Mouse (Mus musculus): Measurements from ENCODE around the gene Gm20388. TPM values are rescaled to one million over a fixed set of nuclear protein-coding genes. Genes with fewer than 3 reads are reported as not detected.

The Gm20388 gene
- polyA plus RNA-seq, 1 experiment from 2014 or later = not detected

DNA sequence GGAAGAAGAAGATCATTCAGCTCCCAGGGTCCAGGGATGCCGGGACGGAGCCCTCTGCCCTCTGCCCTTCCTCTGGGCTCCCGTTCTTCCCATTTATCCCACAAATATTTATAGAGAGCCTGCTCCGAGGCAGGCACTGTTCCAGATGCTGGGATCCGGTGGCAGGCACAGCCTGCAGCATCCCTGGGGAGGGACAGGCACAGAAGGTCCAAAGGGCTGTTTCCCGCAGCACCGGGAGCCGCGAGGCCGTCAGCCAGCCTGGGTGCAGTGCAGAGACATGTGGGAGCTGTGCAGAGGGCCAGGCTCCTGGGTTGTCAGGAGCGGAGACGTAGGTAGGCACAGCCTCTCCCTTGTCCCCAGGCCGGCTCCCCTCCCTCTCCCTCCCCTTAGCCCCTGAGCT lies 322.3 kb downstream of the Gm20388 start:
- H3K27ac ChIP-seq (ENCODE audit: low read depth, low read length) = no peak overlapping the region
- H3K36me3 ChIP-seq (ENCODE audit: control insufficient read depth, insufficient read depth, low read length) = no peaks in the 10 kb centered on the region
- peaks cover 17% of the 10 kb centered on the region for H3K27me3 ChIP-seq (ENCODE audit: control insufficient read depth, insufficient read depth, low read length)
- peaks cover 57% of the 10 kb centered on the region for H3K4me1 ChIP-seq (ENCODE audit: control insufficient read depth, insufficient read depth, low read length)
- H3K9ac ChIP-seq (ENCODE audit: low read length) = peak overlapping the region; percentile 55
- DNase-seq (ENCODE audit: low spot score, missing footprints) = no peak
- H3K4me3 ChIP-seq (ENCODE audit: low read depth, low read length) = peak overlapping the region; percentile 26
- peak overlapping the region; percentile 99 for H3K4me2 ChIP-seq
- no peak for ATAC-seq (ENCODE audit: low FRiP score)
- H3K9me3 ChIP-seq (ENCODE audit: control insufficient read depth, low read length) = no peaks in the 10 kb centered on the region
- 24% methylated on average over 13 of the region's 13 CpGs for WGBS

DNA sequence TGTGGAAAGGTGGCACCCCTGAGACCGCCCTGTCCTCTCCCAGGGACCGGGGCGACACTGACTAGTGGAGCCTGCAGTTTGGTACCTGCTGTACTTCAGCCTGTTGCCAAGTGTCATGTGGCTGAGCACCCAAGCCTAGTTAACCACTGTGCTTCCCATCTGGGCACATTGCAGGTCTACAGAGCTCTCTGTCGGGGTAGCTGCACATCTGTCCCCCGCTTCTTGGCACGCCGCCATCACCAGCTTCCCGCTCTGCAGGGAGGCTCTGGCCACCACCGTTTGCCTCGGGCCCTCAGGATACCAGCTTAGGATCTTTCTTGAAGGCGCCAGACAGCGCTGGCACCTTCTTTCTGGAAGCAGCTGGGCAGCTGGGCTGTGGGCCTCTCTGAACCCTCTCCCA lies 323.8 kb downstream of the Gm20388 start:
- Histone ChIP-seq H3K9me3 (ENCODE audit: control insufficient read depth, low read length) (no peaks in the 10 kb centered on the region), H3K4me3 (ENCODE audit: low read depth, low read length) (no peak overlapping the region), H3K4me1 (ENCODE audit: control insufficient read depth, insufficient read depth, low read length) (peaks cover 50% of the 10 kb centered on the region), H3K27ac (ENCODE audit: low read depth, low read length) (no peak overlapping the region), H3K27me3 (ENCODE audit: control insufficient read depth, insufficient read depth, low read length) (peaks cover 13% of the 10 kb centered on the region), H3K9ac (ENCODE audit: low read length) (no peak overlapping the region), H3K36me3 (ENCODE audit: control insufficient read depth, insufficient read depth, low read length) (no peaks in the 10 kb centered on the region), H3K4me2 (no peak overlapping the region)
- ATAC-seq (ENCODE audit: low FRiP score) (no peak), DNase-seq (ENCODE audit: low spot score, missing footprints) (peak; percentile 84)
- WGBS = 82% methylated on average over 12 of the region's 12 CpGs

DNA sequence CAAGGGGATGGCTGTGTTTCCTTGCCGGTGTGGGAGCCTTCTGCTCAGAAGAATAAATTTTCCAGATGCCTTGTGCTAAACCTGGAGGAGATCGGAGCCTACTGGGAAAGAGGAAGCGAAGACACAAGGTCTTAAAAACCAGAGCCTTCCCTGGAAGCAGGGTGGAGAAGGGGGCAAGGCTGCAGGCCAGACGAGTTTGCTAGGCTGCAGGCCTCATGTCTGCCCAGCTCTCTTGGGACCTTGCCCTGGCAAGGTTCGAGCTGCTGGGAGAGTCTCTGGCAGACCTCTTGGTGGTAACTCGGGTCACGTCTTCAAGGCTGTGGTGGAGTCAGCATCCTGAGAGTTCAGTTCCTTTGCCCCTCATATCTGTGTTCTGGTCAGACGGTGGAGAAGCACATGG lies 324.2 kb downstream of the Gm20388 start:
- H3K4me3 ChIP-seq (ENCODE audit: low read depth, low read length) = no peak overlapping the region
- no peak overlapping the region for H3K9ac ChIP-seq (ENCODE audit: low read length)
- peaks cover 46% of the 10 kb centered on the region for H3K4me1 ChIP-seq (ENCODE audit: control insufficient read depth, insufficient read depth, low read length)
- 85% methylated on average over 8 of the region's 8 CpGs for WGBS
- H3K9me3 ChIP-seq (ENCODE audit: control insufficient read depth, low read length) = no peaks in the 10 kb centered on the region
- H3K36me3 ChIP-seq (ENCODE audit: control insufficient read depth, insufficient read depth, low read length) = no peaks in the 10 kb centered on the region
- ATAC-seq (ENCODE audit: low FRiP score) = no peak
- no peak overlapping the region for H3K27ac ChIP-seq (ENCODE audit: low read depth, low read length)
- DNase-seq (ENCODE audit: low spot score, missing footprints) = peak; percentile 82
- H3K4me2 ChIP-seq = no peak overlapping the region
- H3K27me3 ChIP-seq (ENCODE audit: control insufficient read depth, insufficient read depth, low read length) = peaks cover 9% of the 10 kb centered on the region

DNA sequence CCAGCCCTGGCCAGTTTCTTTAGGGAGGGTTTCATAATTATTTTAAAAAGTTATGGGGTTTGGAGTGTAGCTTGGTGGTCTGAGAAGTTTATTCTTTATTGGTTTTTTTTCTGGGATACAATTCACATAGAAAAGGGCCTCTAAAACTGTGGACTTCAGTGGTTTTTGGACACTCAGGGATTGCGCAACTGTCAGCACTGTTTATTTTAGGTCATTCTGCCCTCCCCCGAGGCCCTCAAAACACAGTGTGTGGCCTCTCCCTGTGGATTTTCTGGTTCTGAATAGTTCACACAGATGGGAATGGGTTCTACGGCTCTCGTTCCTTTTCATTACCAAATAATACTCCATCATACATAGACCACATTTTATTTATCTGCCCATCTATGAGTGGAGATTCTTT lies 332.6 kb downstream of the Gm20388 start:
- Histone ChIP-seq H3K4me1 (ENCODE audit: control insufficient read depth, insufficient read depth, low read length) (no peaks in the 10 kb centered on the region), H3K27me3 (ENCODE audit: control insufficient read depth, insufficient read depth, low read length) (no peaks in the 10 kb centered on the region), H3K9me3 (ENCODE audit: control insufficient read depth, low read length) (no peaks in the 10 kb centered on the region), H3K9ac (ENCODE audit: low read length) (no peak overlapping the region), H3K27ac (ENCODE audit: low read depth, low read length) (no peak overlapping the region), H3K36me3 (ENCODE audit: control insufficient read depth, insufficient read depth, low read length) (no peaks in the 10 kb centered on the region), H3K4me2 (no peak overlapping the region), H3K4me3 (ENCODE audit: low read depth, low read length) (no peak overlapping the region)
- WGBS = 96% methylated on average over 4 of the region's 4 CpGs
- no peak for DNase-seq (ENCODE audit: low spot score, missing footprints)
- no peak for ATAC-seq (ENCODE audit: low FRiP score)

DNA sequence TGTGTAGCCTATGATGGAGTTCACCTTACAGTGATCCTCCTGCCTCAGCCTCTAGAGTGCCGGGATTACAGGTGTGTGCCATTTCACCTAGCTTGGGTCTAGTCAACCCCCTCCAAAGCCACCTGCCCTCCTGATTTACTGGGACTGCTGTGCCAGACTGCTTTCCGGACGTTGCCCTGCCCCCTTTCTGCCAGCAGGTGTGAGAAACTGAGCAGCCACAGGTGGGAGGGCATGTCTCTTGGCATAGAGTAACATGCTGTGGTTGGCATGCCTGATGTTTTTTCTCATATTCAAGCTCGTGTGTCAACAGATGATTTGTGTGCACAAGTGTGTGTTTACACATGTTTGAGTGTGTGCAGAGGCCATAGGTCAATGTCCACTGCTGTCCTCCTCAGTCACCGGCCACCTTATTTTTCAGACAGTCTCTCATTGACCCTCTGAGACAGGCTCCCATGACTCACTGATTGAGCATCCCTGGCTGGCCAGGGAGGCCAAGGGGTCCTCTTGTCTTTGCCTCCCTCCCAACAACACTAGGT lies 333.3 kb downstream of the Gm20388 start:
- Histone ChIP-seq H3K4me3 (ENCODE audit: low read depth, low read length) (no peak overlapping the region), H3K27me3 (ENCODE audit: control insufficient read depth, insufficient read depth, low read length) (no peaks in the 10 kb centered on the region), H3K4me2 (no peak overlapping the region), H3K36me3 (ENCODE audit: control insufficient read depth, insufficient read depth, low read length) (no peaks in the 10 kb centered on the region), H3K9me3 (ENCODE audit: control insufficient read depth, low read length) (no peaks in the 10 kb centered on the region), H3K4me1 (ENCODE audit: control insufficient read depth, insufficient read depth, low read length) (no peaks in the 10 kb centered on the region), H3K9ac (ENCODE audit: low read length) (no peak overlapping the region), H3K27ac (ENCODE audit: low read depth, low read length) (no peak overlapping the region)
- ATAC-seq (ENCODE audit: low FRiP score) (no peak), DNase-seq (ENCODE audit: low spot score, missing footprints) (no peak)
- 92% methylated on average over 5 of the region's 5 CpGs for WGBS

DNA sequence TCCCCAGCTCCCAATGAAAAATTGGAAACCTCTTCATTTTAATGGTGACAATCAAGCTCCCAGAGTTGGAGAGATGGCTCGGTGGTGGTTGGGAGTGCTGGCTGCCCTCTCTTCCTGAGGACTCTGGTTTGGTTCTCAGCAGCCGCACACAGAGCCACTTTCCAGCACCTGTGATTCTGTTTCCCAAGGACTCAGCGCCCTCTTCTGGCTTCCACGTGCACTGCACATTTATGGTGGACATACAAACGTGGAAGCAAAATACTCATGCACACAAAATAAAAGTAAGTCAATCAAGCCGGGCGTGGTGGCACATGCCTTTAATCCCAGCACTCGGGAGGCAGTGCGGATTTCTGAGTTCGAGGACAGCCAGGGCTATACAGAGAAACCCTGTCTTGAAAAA lies 333.9 kb downstream of the Gm20388 start:
- no peak overlapping the region for H3K27ac ChIP-seq (ENCODE audit: low read depth, low read length)
- ATAC-seq (ENCODE audit: low FRiP score) (no peak), DNase-seq (ENCODE audit: low spot score, missing footprints) (no peak)
- no peaks in the 10 kb centered on the region for H3K27me3 ChIP-seq (ENCODE audit: control insufficient read depth, insufficient read depth, low read length)
- no peak overlapping the region for H3K9ac ChIP-seq (ENCODE audit: low read length)
- no peak overlapping the region for H3K4me2 ChIP-seq
- H3K36me3 ChIP-seq (ENCODE audit: control insufficient read depth, insufficient read depth, low read length) = no peaks in the 10 kb centered on the region
- no peak overlapping the region for H3K4me3 ChIP-seq (ENCODE audit: low read depth, low read length)
- no peaks in the 10 kb centered on the region for H3K9me3 ChIP-seq (ENCODE audit: control insufficient read depth, low read length)
- 89% methylated on average over 10 of the region's 10 CpGs for WGBS
- 0 out of 2 replicates have a peak, but pooled peaks cover 1% of the 10 kb centered on the region for H3K4me1 ChIP-seq (ENCODE audit: control insufficient read depth, insufficient read depth, low read length)

DNA sequence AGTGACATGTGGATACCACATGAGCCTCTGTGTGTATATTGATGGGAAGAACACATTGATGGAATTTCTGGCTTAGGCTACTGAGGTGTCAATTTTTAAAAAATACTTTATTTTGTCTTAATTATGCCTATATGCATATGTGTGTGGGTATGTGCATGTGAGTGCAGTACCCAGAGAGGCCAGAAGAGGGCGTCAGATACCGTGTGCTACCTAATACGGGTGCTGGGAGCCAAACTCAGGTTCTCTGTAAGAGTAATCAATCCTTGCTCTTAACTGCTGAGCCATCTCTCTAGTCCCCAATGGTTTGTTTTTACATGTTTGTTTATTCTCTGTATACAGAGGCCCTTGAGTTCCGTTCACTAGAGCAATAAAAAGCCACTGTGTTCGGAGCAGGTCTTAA lies 337.0 kb downstream of the Gm20388 start:
- H3K36me3 ChIP-seq (ENCODE audit: control insufficient read depth, insufficient read depth, low read length) = no peaks in the 10 kb centered on the region
- H3K27me3 ChIP-seq (ENCODE audit: control insufficient read depth, insufficient read depth, low read length) = no peaks in the 10 kb centered on the region
- 84% methylated on average over 5 of the region's 5 CpGs for WGBS
- H3K4me3 ChIP-seq (ENCODE audit: low read depth, low read length) = no peak overlapping the region
- ATAC-seq (ENCODE audit: low FRiP score) = no peak
- H3K9ac ChIP-seq (ENCODE audit: low read length) = no peak overlapping the region
- no peaks in the 10 kb centered on the region for H3K9me3 ChIP-seq (ENCODE audit: control insufficient read depth, low read length)
- DNase-seq (ENCODE audit: low spot score, missing footprints) = no peak
- no peak overlapping the region for H3K4me2 ChIP-seq
- no peak overlapping the region for H3K27ac ChIP-seq (ENCODE audit: low read depth, low read length)
- peaks cover 8% of the 10 kb centered on the region for H3K4me1 ChIP-seq (ENCODE audit: control insufficient read depth, insufficient read depth, low read length)

DNA sequence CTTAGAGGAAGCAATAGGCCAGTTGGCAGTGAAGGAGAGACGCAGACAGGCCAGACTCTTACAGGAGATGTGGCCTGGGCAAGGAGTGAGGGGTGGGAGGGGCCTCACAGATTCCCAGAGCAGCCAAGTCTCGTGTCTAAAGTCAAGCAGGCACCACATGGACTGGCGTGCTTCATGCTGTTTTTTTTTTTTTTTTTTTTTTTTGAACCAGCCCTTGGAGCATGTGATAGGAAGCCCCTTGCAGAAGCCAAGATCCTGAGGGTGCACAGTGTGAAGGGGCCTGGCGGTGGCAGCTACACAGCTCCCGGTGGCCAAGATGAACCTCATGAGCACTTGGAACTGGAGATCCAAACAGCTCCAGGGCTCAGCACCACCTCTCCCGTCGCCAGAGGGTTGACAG lies 337.4 kb downstream of the Gm20388 start:
- Histone ChIP-seq H3K4me2 (no peak overlapping the region), H3K27me3 (ENCODE audit: control insufficient read depth, insufficient read depth, low read length) (no peaks in the 10 kb centered on the region), H3K36me3 (ENCODE audit: control insufficient read depth, insufficient read depth, low read length) (no peaks in the 10 kb centered on the region), H3K9ac (ENCODE audit: low read length) (no peak overlapping the region), H3K9me3 (ENCODE audit: control insufficient read depth, low read length) (no peaks in the 10 kb centered on the region), H3K27ac (ENCODE audit: low read depth, low read length) (no peak overlapping the region), H3K4me3 (ENCODE audit: low read depth, low read length) (no peak overlapping the region), H3K4me1 (ENCODE audit: control insufficient read depth, insufficient read depth, low read length) (peaks cover 8% of the 10 kb centered on the region)
- DNase-seq (ENCODE audit: low spot score, missing footprints) = no peak
- ATAC-seq (ENCODE audit: low FRiP score) = no peak
- WGBS = 91% methylated on average over 7 of the region's 7 CpGs

DNA sequence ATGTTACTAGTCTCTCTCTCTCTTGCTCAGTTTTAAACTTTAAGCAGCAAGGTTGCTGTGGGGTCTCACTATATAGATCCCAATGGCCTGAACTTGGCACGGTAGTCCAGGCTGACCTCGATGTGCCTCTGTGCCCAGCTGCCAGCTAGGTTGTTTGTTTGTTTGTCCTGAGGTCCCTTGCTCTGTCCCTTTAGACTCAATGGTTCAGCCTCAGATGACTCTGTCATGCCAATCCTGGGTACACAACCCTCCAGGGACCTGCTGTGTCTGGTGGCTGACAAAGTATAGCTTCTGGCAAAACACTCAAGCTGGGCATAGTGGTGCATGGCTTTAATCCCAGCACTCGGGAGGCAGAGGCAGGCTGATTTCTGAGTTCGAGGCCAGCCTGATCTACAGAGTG lies 337.8 kb downstream of the Gm20388 start:
- DNase-seq (ENCODE audit: low spot score, missing footprints) (no peak), ATAC-seq (ENCODE audit: low FRiP score) (no peak)
- Histone ChIP-seq H3K9ac (ENCODE audit: low read length) (no peak overlapping the region), H3K4me3 (ENCODE audit: low read depth, low read length) (no peak overlapping the region), H3K9me3 (ENCODE audit: control insufficient read depth, low read length) (no peaks in the 10 kb centered on the region), H3K27me3 (ENCODE audit: control insufficient read depth, insufficient read depth, low read length) (no peaks in the 10 kb centered on the region), H3K27ac (ENCODE audit: low read depth, low read length) (no peak overlapping the region), H3K4me2 (no peak overlapping the region), H3K4me1 (ENCODE audit: control insufficient read depth, insufficient read depth, low read length) (peaks cover 8% of the 10 kb centered on the region), H3K36me3 (ENCODE audit: control insufficient read depth, insufficient read depth, low read length) (no peaks in the 10 kb centered on the region)
- WGBS = 94% methylated on average over 4 of the region's 4 CpGs

Data from midbrain, embryonic 11.5 days (tissue).